Mouse (Mus musculus): ENCODE results near the gene Ahdc1. TPM values are rescaled to one million over a fixed set of nuclear protein-coding genes. Genes with fewer than 3 reads are reported as not detected.
"Not testable (repeated sequence)": the region's sequence is repeated elsewhere in the genome, so short reads cannot be mapped to it uniquely, and the experiment has no call there.

The Ahdc1 gene
- polyA plus RNA-seq, 1 experiment from 2014 or later, result 8.0 TPM

- H3K27ac ChIP-seq (ENCODE audit: low read length); H3K4me2 ChIP-seq (ENCODE audit: low read depth, low read length); H3K9ac ChIP-seq (ENCODE audit: low read length); H3K9me3 ChIP-seq (ENCODE audit: control insufficient read depth, low read length); H3K4me3 ChIP-seq (ENCODE audit: low read length); H3K36me3 ChIP-seq (ENCODE audit: control insufficient read depth, insufficient read depth, low read length); ATAC-seq (ENCODE audit: low read depth): not testable (repeated sequence)
- WGBS, result 55% methylated on average over 6 of the region's 6 CpGs
- peaks cover 13% of the 10 kb centered on the region for H3K4me1 ChIP-seq (replicated peaks; ENCODE audit: control insufficient read depth, insufficient read depth, low read length)
- H3K27me3 ChIP-seq (ENCODE audit: control insufficient read depth, insufficient read depth, low read depth, low read length), result peaks cover 16% of the 10 kb centered on the region; the same call in 1 of the 2 replicates
These were observed 5.1 kb upstream of the Ahdc1 start for GRCm38 (mm10) chr4:133005885-133006451.

GRCm38 (mm10) chr4:133007513-133008380 is 3.3 kb upstream of the Ahdc1 start:
- Histone ChIP-seq H3K27ac (ENCODE audit: low read length) (no peak overlapping the region), H3K9me3 (ENCODE audit: control insufficient read depth, low read length) (no peaks in the 10 kb centered on the region), H3K9ac (ENCODE audit: low read length) (peak overlapping the region; percentile 22; the same call in 1 of the 2 replicates), H3K4me2 (ENCODE audit: low read depth, low read length) (no peak overlapping the region), H3K36me3 (ENCODE audit: control insufficient read depth, insufficient read depth, low read length) (no peaks in the 10 kb centered on the region), H3K4me1 (replicated peaks; ENCODE audit: control insufficient read depth, insufficient read depth, low read length) (peaks cover 11% of the 10 kb centered on the region), H3K4me3 (ENCODE audit: low read length) (no peak overlapping the region), H3K27me3 (ENCODE audit: control insufficient read depth, insufficient read depth, low read depth, low read length) (peaks cover 18% of the 10 kb centered on the region; the same call in 1 of the 2 replicates)
- WGBS, result 28% methylated on average over 15 of the region's 15 CpGs
- no peak for ATAC-seq (ENCODE audit: low read depth)

- WGBS, result 2% methylated on average over 4 of the region's 4 CpGs
- ATAC-seq (ENCODE audit: low read depth), result no peak
- H3K36me3 ChIP-seq (ENCODE audit: control insufficient read depth, insufficient read depth, low read length), result no peaks in the 10 kb centered on the region
These were observed 1.9 kb upstream of the Ahdc1 start for GRCm38 (mm10) chr4:133009131-133009530.

GRCm38 (mm10) chr4:133009676-133010075 is 1.4 kb upstream of the Ahdc1 start:
- H3K4me2 ChIP-seq (ENCODE audit: low read depth, low read length), result no peak overlapping the region
- H3K9ac ChIP-seq (ENCODE audit: low read length), result no peak overlapping the region
- H3K4me1 ChIP-seq (replicated peaks; ENCODE audit: control insufficient read depth, insufficient read depth, low read length), result peaks cover 25% of the 10 kb centered on the region
- no peak overlapping the region for H3K4me3 ChIP-seq (ENCODE audit: low read length)
- no peaks in the 10 kb centered on the region for H3K9me3 ChIP-seq (ENCODE audit: control insufficient read depth, low read length)
- no peaks in the 10 kb centered on the region for H3K36me3 ChIP-seq (ENCODE audit: control insufficient read depth, insufficient read depth, low read length)
- no peak overlapping the region for H3K27ac ChIP-seq (ENCODE audit: low read length)
- no peak for ATAC-seq (ENCODE audit: low read depth)
- WGBS, result 51% methylated on average over 5 of the region's 5 CpGs
- peaks cover 18% of the 10 kb centered on the region; the same call in 1 of the 2 replicates for H3K27me3 ChIP-seq (ENCODE audit: control insufficient read depth, insufficient read depth, low read depth, low read length)

More at GRCm38 (mm10) chr4:133009131-133009530, 1.9 kb upstream of the Ahdc1 start:
- Histone ChIP-seq H3K27ac (ENCODE audit: low read length) (no peak overlapping the region), H3K27me3 (ENCODE audit: control insufficient read depth, insufficient read depth, low read depth, low read length) (peaks cover 18% of the 10 kb centered on the region; the same call in 1 of the 2 replicates), H3K4me2 (ENCODE audit: low read depth, low read length) (no peak overlapping the region), H3K4me1 (replicated peaks; ENCODE audit: control insufficient read depth, insufficient read depth, low read length) (peaks cover 20% of the 10 kb centered on the region), H3K9me3 (ENCODE audit: control insufficient read depth, low read length) (no peaks in the 10 kb centered on the region), H3K9ac (ENCODE audit: low read length) (no peak overlapping the region), H3K4me3 (ENCODE audit: low read length) (no peak overlapping the region)

- WGBS, result 2% methylated on average over 17 of the region's 17 CpGs
- Histone ChIP-seq H3K4me1 (replicated peaks; ENCODE audit: control insufficient read depth, insufficient read depth, low read length) (peaks cover 35% of the 10 kb centered on the region), H3K9me3 (ENCODE audit: control insufficient read depth, low read length) (no peaks in the 10 kb centered on the region), H3K9ac (ENCODE audit: low read length) (peak overlapping the region; percentile 99), H3K4me3 (ENCODE audit: low read length) (peak overlapping the region; percentile 94), H3K36me3 (ENCODE audit: control insufficient read depth, insufficient read depth, low read length) (no peaks in the 10 kb centered on the region), H3K4me2 (ENCODE audit: low read depth, low read length) (peak overlapping the region; percentile 91), H3K27ac (ENCODE audit: low read length) (no peak overlapping the region), H3K27me3 (ENCODE audit: control insufficient read depth, insufficient read depth, low read depth, low read length) (peaks cover 18% of the 10 kb centered on the region; the same call in 1 of the 2 replicates)
- ATAC-seq (ENCODE audit: low read depth), result no peak
These were observed 449 bp upstream of the Ahdc1 start for GRCm38 (mm10) chr4:133010611-133011010.

GRCm38 (mm10) chr4:133011821-133012775 is 1.0 kb downstream of the Ahdc1 start:
- peak; percentile 7 for ATAC-seq (ENCODE audit: low read depth)
- Histone ChIP-seq H3K4me1 (replicated peaks; ENCODE audit: control insufficient read depth, insufficient read depth, low read length) (peaks cover 50% of the 10 kb centered on the region), H3K36me3 (ENCODE audit: control insufficient read depth, insufficient read depth, low read length) (no peaks in the 10 kb centered on the region), H3K27ac (ENCODE audit: low read length) (peak overlapping the region; percentile 97), H3K9me3 (ENCODE audit: control insufficient read depth, low read length) (no peaks in the 10 kb centered on the region), H3K4me2 (ENCODE audit: low read depth, low read length) (peak overlapping the region; percentile 91), H3K9ac (ENCODE audit: low read length) (peak overlapping the region; percentile 99), H3K27me3 (ENCODE audit: control insufficient read depth, insufficient read depth, low read depth, low read length) (peaks cover 18% of the 10 kb centered on the region; the same call in 1 of the 2 replicates), H3K4me3 (ENCODE audit: low read length) (peak overlapping the region; percentile 94)
- WGBS, result 0% methylated on average over 62 of the region's 84 CpGs

- Histone ChIP-seq H3K9me3 (ENCODE audit: control insufficient read depth, low read length) (no peaks in the 10 kb centered on the region), H3K27ac (ENCODE audit: low read length) (peak overlapping the region; percentile 97), H3K4me3 (ENCODE audit: low read length) (peak overlapping the region; percentile 94), H3K9ac (ENCODE audit: low read length) (peak overlapping the region; percentile 99), H3K4me1 (replicated peaks; ENCODE audit: control insufficient read depth, insufficient read depth, low read length) (peaks cover 57% of the 10 kb centered on the region), H3K27me3 (ENCODE audit: control insufficient read depth, insufficient read depth, low read depth, low read length) (peaks cover 18% of the 10 kb centered on the region; the same call in 1 of the 2 replicates), H3K36me3 (ENCODE audit: control insufficient read depth, insufficient read depth, low read length) (no peaks in the 10 kb centered on the region), H3K4me2 (ENCODE audit: low read depth, low read length) (peak overlapping the region; percentile 91)
- peak; percentile 2; the same call in 1 of the 2 replicates for ATAC-seq (ENCODE audit: low read depth)
- WGBS, result under 1% methylated on average over 17 of the region's 17 CpGs
These were observed 1.8 kb downstream of the Ahdc1 start for GRCm38 (mm10) chr4:133012776-133013265.

GRCm38 (mm10) chr4:133013266-133013891 is 2.3 kb downstream of the Ahdc1 start:
- H3K4me1 ChIP-seq (replicated peaks; ENCODE audit: control insufficient read depth, insufficient read depth, low read length), result peaks cover 61% of the 10 kb centered on the region
- peak overlapping the region; percentile 99 for H3K9ac ChIP-seq (ENCODE audit: low read length)
- peaks cover 18% of the 10 kb centered on the region; the same call in 1 of the 2 replicates for H3K27me3 ChIP-seq (ENCODE audit: control insufficient read depth, insufficient read depth, low read depth, low read length)
- no peaks in the 10 kb centered on the region for H3K9me3 ChIP-seq (ENCODE audit: control insufficient read depth, low read length)
- 3% methylated on average over 13 of the region's 18 CpGs for WGBS
- H3K4me3 ChIP-seq (ENCODE audit: low read length), result peak overlapping the region; percentile 94
- peak overlapping the region; percentile 97 for H3K27ac ChIP-seq (ENCODE audit: low read length)
- H3K36me3 ChIP-seq (ENCODE audit: control insufficient read depth, insufficient read depth, low read length), result 0 out of 2 replicates have a peak, but pooled peaks cover 2% of the 10 kb centered on the region
- peak overlapping the region; percentile 91 for H3K4me2 ChIP-seq (ENCODE audit: low read depth, low read length)
- ATAC-seq (ENCODE audit: low read depth), result peak; percentile 24
